Mouse (Mus musculus) heart, embryonic 12.5 days (tissue): Measurements from ENCODE around the gene Nln. TPM values are rescaled to one million over a fixed set of nuclear protein-coding genes. Genes with fewer than 3 reads are reported as not detected.

ENCODE experiments used
- ATAC-seq: fragments of 200-750 bp; cut with Nextera tagmentation; 2 replicates; pipeline ENCODE4 v1.8.0; 2017; ENCODE audit warnings: moderate TSS enrichment, moderate library complexity; ENCODE audit not compliant: insufficient number of reproducible peaks, low FRiP score
- H3K27ac ChIP-seq: fragments of 300-500 bp; sonication (generic); 2 replicates; pipeline ENCODE4 v1.5.1; 2016; ENCODE audit warnings: mild to moderate bottlenecking, moderate library complexity; ENCODE audit not compliant: poor library complexity, severe bottlenecking
- H3K27me3 ChIP-seq: fragments of 300-500 bp; sonication (generic); replicated peaks from 2 replicates; pipeline ENCODE4 v1.6.1; 2016; ENCODE audit warnings: mild to moderate bottlenecking, moderate library complexity
- H3K36me3 ChIP-seq: fragments of 300-500 bp; sonication (generic); 2 replicates; pipeline ENCODE4 v1.6.1; 2016; ENCODE audit warnings: mild to moderate bottlenecking, moderate library complexity
- H3K4me1 ChIP-seq: fragments of 300-500 bp; sonication (generic); replicated peaks from 2 replicates; pipeline ENCODE4 v1.6.1; 2016; ENCODE audit warnings: mild to moderate bottlenecking
- H3K4me2 ChIP-seq: fragments of 300-500 bp; sonication (generic); 2 replicates; pipeline ENCODE4 v1.6.1; 2016; ENCODE audit warnings: mild to moderate bottlenecking, moderate library complexity
- H3K4me3 ChIP-seq: fragments of 300-500 bp; sonication (generic); 2 replicates; pipeline ENCODE4 v1.5.1; 2016; ENCODE audit warnings: mild to moderate bottlenecking
- H3K9ac ChIP-seq: fragments of 300-500 bp; sonication (generic); 2 replicates; pipeline ENCODE4 v1.6.1; 2016; ENCODE audit warnings: mild to moderate bottlenecking, moderate library complexity
- H3K9me3 ChIP-seq: fragments of 300-500 bp; sonication (generic); replicated peaks from 2 replicates; pipeline ENCODE4 v1.6.1; 2016; ENCODE audit warnings: mild to moderate bottlenecking, moderate library complexity
- whole genome bisulfite sequencing: fragments of 180-500 bp; shearing (Covaris S2); methylation state at CpG from one replicate; pipeline ENCODE4 v1.1.7; 2016; 5-methylcytosine and 5-hydroxymethylcytosine counted together
- polyA plus RNA-seq: library from polyadenylated mRNA; unstranded; fragments of >200 nt; fragmentation: Nextera tagmentation; extraction: Ambion mirVana; gene quantifications from 2 replicates; pipeline ENCODE4 v1.2.1, GENCODE M21; 2016

The Nln gene
- polyA plus RNA-seq, 1 experiment from 2014 or later: 25.7 TPM

DNA sequence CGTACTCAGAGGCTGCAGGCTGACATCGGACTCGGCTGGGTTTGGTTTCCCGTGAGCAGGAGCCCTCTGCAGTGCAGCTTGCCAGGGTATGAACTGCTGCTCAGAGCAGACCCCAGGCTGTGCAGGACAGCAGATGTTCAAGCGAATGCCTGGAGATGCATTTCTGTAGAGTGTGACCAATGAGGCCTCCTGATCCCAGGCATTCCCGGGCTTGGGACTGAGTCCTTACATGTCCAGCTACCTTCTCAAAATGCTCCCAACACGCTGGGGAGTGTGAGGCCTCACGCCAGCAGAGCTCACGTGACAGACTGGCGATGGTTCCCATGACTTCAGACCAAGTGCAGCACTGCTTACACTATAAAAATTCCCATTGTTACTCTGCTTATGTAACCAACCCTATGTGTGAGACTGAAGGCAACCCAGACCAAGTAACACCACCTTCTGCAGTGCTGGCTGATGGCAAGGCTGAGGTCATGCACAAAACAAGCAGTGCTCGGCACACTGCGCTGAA, 77.5 kb downstream of the Nln start:
- no peaks in the 10 kb centered on the region for H3K27me3 ChIP-seq
- H3K4me3 ChIP-seq: no peak overlapping the region
- H3K27ac ChIP-seq: peak overlapping the region; percentile 89
- peak; percentile 48; the same call in 1 of the 2 replicates for ATAC-seq
- 57% methylated on average over 12 of the region's 12 CpGs for WGBS
- H3K36me3 ChIP-seq: 0 out of 2 replicates have a peak, but pooled peaks cover 2% of the 10 kb centered on the region
- peaks cover 41% of the 10 kb centered on the region for H3K4me1 ChIP-seq
- no peak overlapping the region for H3K4me2 ChIP-seq
- H3K9me3 ChIP-seq: no peaks in the 10 kb centered on the region
- no peak overlapping the region for H3K9ac ChIP-seq

DNA sequence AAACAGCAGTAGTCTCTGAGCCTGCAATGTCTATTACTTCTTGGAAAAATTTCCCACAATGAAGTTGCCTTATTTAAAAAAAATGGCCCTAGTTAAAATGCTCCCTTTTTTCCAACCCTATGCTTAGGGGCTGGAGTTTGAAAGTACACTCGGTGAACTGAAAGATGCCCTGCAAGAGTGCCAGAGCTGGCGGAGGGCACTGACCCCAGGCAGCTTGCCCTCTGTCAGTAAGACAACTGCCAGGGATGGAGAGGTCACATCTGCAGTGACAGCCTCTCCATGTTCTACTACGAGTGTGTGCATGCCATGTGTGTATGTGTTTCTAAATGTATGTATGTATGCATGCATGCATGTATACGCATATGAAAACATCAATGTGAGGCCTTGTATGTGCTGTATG, 78.5 kb downstream of the Nln start:
- no peaks in the 10 kb centered on the region for H3K27me3 ChIP-seq
- WGBS: 89% methylated on average over 4 of the region's 4 CpGs
- no peak overlapping the region for H3K27ac ChIP-seq
- no peak overlapping the region for H3K4me2 ChIP-seq
- ATAC-seq: no peak
- H3K36me3 ChIP-seq: no peaks in the 10 kb centered on the region
- peaks cover 36% of the 10 kb centered on the region for H3K4me1 ChIP-seq
- no peak overlapping the region for H3K4me3 ChIP-seq
- no peak overlapping the region for H3K9ac ChIP-seq
- no peaks in the 10 kb centered on the region for H3K9me3 ChIP-seq

DNA sequence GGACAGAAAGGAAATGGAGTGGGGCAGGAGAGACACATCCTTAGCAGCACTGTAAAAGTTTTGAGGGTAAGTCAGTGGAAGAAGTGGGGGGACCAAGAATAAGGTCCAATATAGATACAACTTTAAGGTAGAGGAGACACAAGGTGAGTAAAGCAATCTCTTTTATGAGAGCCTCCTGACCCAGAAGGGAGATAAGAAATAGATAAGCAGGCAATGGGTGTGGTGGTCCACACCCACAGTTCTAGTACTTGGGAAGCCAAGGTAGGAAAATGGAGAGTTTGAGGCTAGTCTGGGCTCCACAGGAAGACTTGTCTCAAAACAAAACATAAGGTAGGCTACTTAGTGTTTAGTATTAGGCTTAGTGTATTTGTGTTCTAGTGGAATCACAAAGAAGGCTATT, 79.9 kb downstream of the Nln start:
- Histone ChIP-seq H3K9me3 (no peaks in the 10 kb centered on the region), H3K27ac (no peak overlapping the region), H3K4me1 (peaks cover 32% of the 10 kb centered on the region), H3K27me3 (no peaks in the 10 kb centered on the region), H3K4me3 (no peak overlapping the region), H3K4me2 (no peak overlapping the region), H3K9ac (no peak overlapping the region), H3K36me3 (no peaks in the 10 kb centered on the region)
- no peak for ATAC-seq

DNA sequence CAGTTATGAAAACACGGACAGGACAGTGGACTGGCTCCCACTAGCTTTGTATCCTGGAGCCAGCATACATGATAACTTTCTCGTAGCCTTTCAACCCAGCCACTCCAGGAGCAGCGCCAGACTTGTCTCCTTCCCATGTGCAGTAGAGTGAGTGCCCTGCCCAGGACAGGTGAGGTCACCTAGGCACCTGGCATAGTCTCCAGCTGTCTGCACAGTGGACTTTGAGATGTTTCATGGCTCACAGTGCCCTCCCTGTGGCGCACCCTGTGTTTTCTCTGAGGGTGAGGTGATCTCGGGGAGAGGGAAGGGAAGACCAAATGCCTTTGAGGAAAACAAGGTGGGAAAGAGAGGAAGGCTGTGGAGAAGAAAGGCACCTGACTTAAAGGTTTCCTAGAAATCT, 80.3 kb downstream of the Nln start:
- Histone ChIP-seq H3K36me3 (no peaks in the 10 kb centered on the region), H3K9me3 (no peaks in the 10 kb centered on the region)
- 83% methylated on average over 5 of the region's 5 CpGs for WGBS

DNA sequence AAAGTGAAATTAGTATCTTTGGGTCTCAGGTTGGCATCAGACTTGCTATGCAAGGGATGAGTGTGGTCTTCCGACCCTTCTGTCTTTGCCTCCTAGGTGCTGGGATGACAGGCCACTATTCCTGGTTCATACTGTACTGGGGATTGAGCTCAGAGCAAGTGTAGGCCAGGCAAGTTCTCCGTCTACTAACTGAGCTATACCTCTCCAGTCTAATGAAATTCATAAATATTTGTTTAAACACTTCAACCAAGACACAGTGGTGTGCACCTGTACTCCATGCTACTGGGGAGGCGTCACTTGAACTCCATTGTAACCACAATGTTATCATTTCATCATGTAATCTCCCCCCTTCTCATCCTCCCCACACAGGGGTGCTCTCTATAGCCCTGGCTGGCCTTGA, 82.9 kb downstream of the Nln start:
- H3K4me3 ChIP-seq: no peak overlapping the region
- no peaks in the 10 kb centered on the region for H3K9me3 ChIP-seq
- H3K4me2 ChIP-seq: no peak overlapping the region
- no peak overlapping the region for H3K9ac ChIP-seq
- 85% methylated on average over 3 of the region's 3 CpGs for WGBS
- peaks cover 9% of the 10 kb centered on the region for H3K4me1 ChIP-seq
- ATAC-seq: no peak
- H3K27ac ChIP-seq: no peak overlapping the region
- H3K27me3 ChIP-seq: no peaks in the 10 kb centered on the region
- no peaks in the 10 kb centered on the region for H3K36me3 ChIP-seq

More for the DNA sequence above, 80.3 kb downstream of the Nln start:
- Histone ChIP-seq H3K27me3 (no peaks in the 10 kb centered on the region), H3K9ac (no peak overlapping the region), H3K27ac (no peak overlapping the region), H3K4me3 (no peak overlapping the region), H3K4me1 (peaks cover 28% of the 10 kb centered on the region), H3K4me2 (no peak overlapping the region)
- no peak for ATAC-seq

DNA sequence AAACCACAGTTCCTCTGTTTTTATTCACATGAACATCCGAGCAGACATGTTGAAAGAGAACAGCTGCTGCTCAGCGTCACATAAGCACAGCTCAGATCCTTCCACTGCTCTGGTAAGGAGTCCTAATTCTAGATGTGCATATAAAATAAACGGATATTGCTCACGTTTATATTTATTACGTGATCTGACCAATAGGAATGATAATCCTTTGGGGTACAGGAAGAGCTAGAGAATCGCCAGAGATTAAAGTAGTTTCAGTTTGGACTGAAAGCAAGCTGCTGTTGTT, 83.8 kb downstream of the Nln start:
- H3K27me3 ChIP-seq: no peaks in the 10 kb centered on the region
- H3K27ac ChIP-seq: peak overlapping the region; percentile 60

DNA sequence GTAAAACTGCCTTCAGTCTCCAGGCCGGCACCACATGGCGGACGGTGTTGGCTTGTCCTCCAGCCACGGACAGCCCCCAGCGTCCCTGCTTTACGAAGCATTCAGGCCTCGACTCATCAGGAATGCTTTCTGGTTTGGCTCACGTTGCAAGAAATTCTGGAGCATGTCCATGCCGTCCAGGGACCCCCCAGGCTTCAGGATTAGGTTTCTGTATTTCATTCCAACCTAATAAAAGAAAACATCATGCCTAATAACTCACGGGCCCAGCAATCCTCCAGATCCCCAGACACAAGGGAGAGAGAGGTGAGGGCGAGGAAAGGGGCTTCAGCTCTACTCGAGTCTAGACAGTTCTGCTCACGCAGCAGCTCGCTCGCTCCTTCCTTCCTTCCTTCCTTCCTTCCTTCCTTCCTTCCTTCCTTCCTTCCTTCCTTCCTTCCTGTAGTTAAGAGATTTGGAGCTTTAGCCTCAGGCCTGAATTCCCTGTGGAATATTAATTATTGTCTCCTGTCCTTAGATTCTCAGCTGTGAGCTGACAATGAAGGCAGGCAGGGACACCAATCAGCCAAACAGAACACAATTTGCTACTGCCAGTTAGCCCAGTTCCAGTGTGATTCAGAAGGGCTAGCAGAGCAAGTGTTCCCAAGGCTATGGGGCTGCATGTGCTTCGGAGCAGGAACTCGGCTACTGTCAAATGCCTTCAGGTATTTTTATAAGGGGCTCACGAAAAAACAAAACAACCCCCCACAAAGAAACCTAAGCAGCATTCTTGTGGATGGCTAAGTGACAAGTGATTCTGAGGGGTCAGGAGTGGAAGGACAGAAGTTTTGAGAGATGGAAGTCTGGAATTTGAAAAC, 84.3 kb downstream of the Nln start:
- H3K9me3 ChIP-seq: peaks cover 2% of the 10 kb centered on the region; the same call in 1 of the 2 replicates
- H3K27me3 ChIP-seq: no peaks in the 10 kb centered on the region
- H3K4me1 ChIP-seq: 0 out of 2 replicates have a peak, but pooled peaks cover 7% of the 10 kb centered on the region
- no peak overlapping the region for H3K4me3 ChIP-seq
- no peak overlapping the region for H3K4me2 ChIP-seq
- WGBS: 56% methylated on average over 18 of the region's 18 CpGs
- peaks cover 7% of the 10 kb centered on the region for H3K36me3 ChIP-seq
- no peak for ATAC-seq
- peak overlapping the region; percentile 60 for H3K27ac ChIP-seq
- H3K9ac ChIP-seq: no peak overlapping the region

More for the DNA sequence above, 83.8 kb downstream of the Nln start:
- Histone ChIP-seq H3K4me1 (0 out of 2 replicates have a peak, but pooled peaks cover 7% of the 10 kb centered on the region), H3K36me3 (peaks cover 4% of the 10 kb centered on the region; the same call in 1 of the 2 replicates), H3K9ac (no peak overlapping the region), H3K4me3 (no peak overlapping the region), H3K9me3 (no peaks in the 10 kb centered on the region), H3K4me2 (no peak overlapping the region)
- WGBS: 64% methylated on average over 6 of the region's 6 CpGs
- no peak for ATAC-seq

DNA sequence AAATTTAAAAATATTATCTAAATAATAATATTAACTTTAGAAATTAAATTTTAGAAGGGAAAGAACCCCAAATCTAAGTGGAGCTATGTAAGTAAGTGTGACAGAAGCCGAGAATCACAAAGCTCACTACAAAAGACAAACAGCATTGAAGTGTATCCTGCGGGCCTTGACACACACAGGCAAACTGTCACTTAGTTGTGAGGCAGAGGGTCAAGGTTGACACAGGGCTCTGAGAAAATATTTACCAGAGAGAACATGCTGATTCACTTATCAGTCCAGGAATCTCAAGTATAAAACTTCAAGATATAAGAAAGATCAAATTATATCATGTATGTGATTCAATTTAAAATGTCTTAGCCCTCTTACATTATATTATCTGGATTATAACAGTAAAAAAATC, 85.1 kb downstream of the Nln start:
- WGBS: 84% methylated on average over 2 of the region's 2 CpGs
- H3K9ac ChIP-seq: no peak overlapping the region
- H3K4me3 ChIP-seq: no peak overlapping the region
- H3K4me2 ChIP-seq: no peak overlapping the region
- H3K4me1 ChIP-seq: 0 out of 2 replicates have a peak, but pooled peaks cover 7% of the 10 kb centered on the region
- H3K36me3 ChIP-seq: peaks cover 8% of the 10 kb centered on the region
- no peaks in the 10 kb centered on the region for H3K27me3 ChIP-seq
- H3K27ac ChIP-seq: no peak overlapping the region
- peaks cover 3% of the 10 kb centered on the region; the same call in 1 of the 2 replicates for H3K9me3 ChIP-seq
- no peak for ATAC-seq

DNA sequence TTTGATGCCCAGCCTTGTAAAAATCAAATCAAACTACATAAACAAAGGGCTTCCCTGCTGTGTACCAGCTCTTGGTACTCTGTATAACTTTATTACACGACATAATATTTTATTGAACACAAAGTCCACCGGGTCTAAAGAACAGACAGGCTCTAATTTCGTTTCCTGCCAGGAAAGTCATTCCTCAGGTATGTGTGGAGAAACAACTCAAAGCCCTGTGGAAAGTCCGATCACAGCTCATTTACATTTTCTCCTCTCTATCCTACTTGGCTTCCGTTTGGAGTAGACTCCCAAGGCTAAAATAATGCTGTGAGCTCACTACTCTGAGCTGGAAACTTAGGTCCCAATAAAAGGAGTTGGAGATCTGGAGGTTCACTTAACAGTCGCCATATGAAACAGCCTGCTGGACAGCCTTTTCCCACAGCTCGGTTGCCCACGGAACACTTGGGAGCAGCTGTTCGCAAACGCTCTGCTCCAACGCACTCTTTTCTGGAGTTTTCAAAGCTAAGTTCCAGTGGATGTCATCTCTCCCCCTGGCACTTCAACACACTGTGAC, 86.0 kb downstream of the Nln start:
- WGBS: 77% methylated on average over 11 of the region's 11 CpGs
- Histone ChIP-seq H3K4me3 (no peak overlapping the region), H3K9ac (no peak overlapping the region), H3K36me3 (peaks cover 8% of the 10 kb centered on the region), H3K4me2 (no peak overlapping the region), H3K9me3 (peaks cover 3% of the 10 kb centered on the region; the same call in 1 of the 2 replicates), H3K27me3 (no peaks in the 10 kb centered on the region), H3K27ac (no peak overlapping the region), H3K4me1 (0 out of 2 replicates have a peak, but pooled peaks cover 4% of the 10 kb centered on the region)
- no peak for ATAC-seq

DNA sequence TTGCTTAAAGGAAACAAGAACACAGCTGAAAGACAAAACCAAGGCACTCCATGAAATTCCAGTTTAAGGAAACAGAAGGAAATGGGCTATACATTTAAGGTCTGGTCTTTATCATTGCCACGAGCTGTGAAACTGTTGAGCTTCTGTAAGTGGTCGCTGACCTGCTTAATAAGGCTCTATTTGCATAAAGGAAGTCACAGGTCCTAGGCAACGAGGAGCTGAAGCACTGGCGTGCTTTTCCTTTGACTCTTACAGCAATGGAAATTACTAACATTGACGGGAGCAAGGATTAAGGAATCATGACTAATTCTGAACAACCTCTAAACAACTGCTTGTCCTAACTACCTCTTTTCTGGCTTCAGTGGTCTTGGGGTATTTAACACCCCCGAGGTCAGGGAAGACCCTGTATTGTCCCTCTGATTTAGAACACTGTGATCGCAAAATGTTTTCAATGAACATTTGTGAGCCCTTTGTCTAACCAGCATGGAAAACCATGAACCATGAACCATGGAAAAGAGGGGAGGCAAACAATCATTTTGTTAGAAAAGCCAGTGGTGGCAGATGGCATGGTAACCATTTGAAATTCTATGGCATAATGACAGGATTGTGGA, 90.8 kb downstream of the Nln start:
- Histone ChIP-seq H3K9ac (no peak overlapping the region), H3K4me1 (peaks cover 7% of the 10 kb centered on the region; the same call in 1 of the 2 replicates), H3K4me2 (no peak overlapping the region), H3K36me3 (peaks cover 12% of the 10 kb centered on the region), H3K4me3 (no peak overlapping the region), H3K9me3 (peaks cover 3% of the 10 kb centered on the region; the same call in 1 of the 2 replicates), H3K27me3 (no peaks in the 10 kb centered on the region), H3K27ac (no peak overlapping the region)
- 71% methylated on average over 7 of the region's 7 CpGs for WGBS
- ATAC-seq: no peak
